Mouse (Mus musculus): ENCODE measurements around the gene Lifr. TPM values are rescaled to one million over a fixed set of nuclear protein-coding genes. Genes with fewer than 3 reads are reported as not detected.

Lifr gene
- polyA plus RNA-seq, 1 experiment from 2014 or later, result 24.6 TPM

- 94% methylated on average over 8 of the region's 8 CpGs for WGBS
- no peaks in the 10 kb centered on the region for H3K36me3 ChIP-seq (ENCODE audit: control insufficient read depth, insufficient read depth, low read length)
- no peaks in the 10 kb centered on the region for H3K27me3 ChIP-seq (ENCODE audit: control insufficient read depth, insufficient read depth, low read length)
- ATAC-seq (ENCODE audit: insufficient number of reproducible peaks, low FRiP score, low TSS enrichment, low read depth), result no peak
- no peaks in the 10 kb centered on the region for H3K9me3 ChIP-seq (ENCODE audit: control insufficient read depth, low read length)
- no peak overlapping the region for H3K9ac ChIP-seq (ENCODE audit: low read length)
- H3K27ac ChIP-seq (replicated peaks; ENCODE audit: low read depth, low read length), result no peak overlapping the region
- no peak overlapping the region for H3K4me2 ChIP-seq (ENCODE audit: low read depth, severe bottlenecking)
- no peak for DNase-seq (ENCODE audit: low spot score)
- H3K4me3 ChIP-seq (ENCODE audit: low read depth, low read length), result no peak overlapping the region
- no peaks in the 10 kb centered on the region for H3K4me1 ChIP-seq (ENCODE audit: control insufficient read depth, insufficient read depth, low read length)
Measured at GRCm38 (mm10) chr15:7173776-7174175, 83.4 kb downstream of the Lifr start.

GRCm38 (mm10) chr15:7180576-7180975, 90.2 kb downstream of the Lifr start:
- Histone ChIP-seq H3K36me3 (ENCODE audit: control insufficient read depth, insufficient read depth, low read length) (peaks cover 2% of the 10 kb centered on the region), H3K9me3 (ENCODE audit: control insufficient read depth, low read length) (no peaks in the 10 kb centered on the region), H3K9ac (ENCODE audit: low read length) (no peak overlapping the region), H3K4me3 (ENCODE audit: low read depth, low read length) (no peak overlapping the region), H3K4me2 (ENCODE audit: low read depth, severe bottlenecking) (no peak overlapping the region), H3K27me3 (ENCODE audit: control insufficient read depth, insufficient read depth, low read length) (no peaks in the 10 kb centered on the region), H3K27ac (replicated peaks; ENCODE audit: low read depth, low read length) (no peak overlapping the region), H3K4me1 (ENCODE audit: control insufficient read depth, insufficient read depth, low read length) (no peaks in the 10 kb centered on the region)
- DNase-seq (ENCODE audit: low spot score), result no peak
- no peak for ATAC-seq (ENCODE audit: insufficient number of reproducible peaks, low FRiP score, low TSS enrichment, low read depth)
- WGBS, result 76% methylated on average over 6 of the region's 6 CpGs

- H3K9ac ChIP-seq (ENCODE audit: low read length), result no peak overlapping the region
- H3K4me2 ChIP-seq (ENCODE audit: low read depth, severe bottlenecking), result no peak overlapping the region
- peaks cover 6% of the 10 kb centered on the region; the same call in 1 of the 2 replicates for H3K36me3 ChIP-seq (ENCODE audit: control insufficient read depth, insufficient read depth, low read length)
- no peaks in the 10 kb centered on the region for H3K27me3 ChIP-seq (ENCODE audit: control insufficient read depth, insufficient read depth, low read length)
- H3K27ac ChIP-seq (replicated peaks; ENCODE audit: low read depth, low read length), result no peak overlapping the region
- no peak overlapping the region for H3K4me3 ChIP-seq (ENCODE audit: low read depth, low read length)
- DNase-seq (ENCODE audit: low spot score) (no peak), ATAC-seq (ENCODE audit: insufficient number of reproducible peaks, low FRiP score, low TSS enrichment, low read depth) (no peak)
- H3K9me3 ChIP-seq (ENCODE audit: control insufficient read depth, low read length), result no peaks in the 10 kb centered on the region
- WGBS, result 92% methylated on average over 6 of the region's 6 CpGs
- H3K4me1 ChIP-seq (ENCODE audit: control insufficient read depth, insufficient read depth, low read length), result no peaks in the 10 kb centered on the region
Measured at GRCm38 (mm10) chr15:7187682-7188081, 97.3 kb downstream of the Lifr start.

- Histone ChIP-seq H3K4me2 (ENCODE audit: low read depth, severe bottlenecking) (no peak overlapping the region), H3K27me3 (ENCODE audit: control insufficient read depth, insufficient read depth, low read length) (no peaks in the 10 kb centered on the region), H3K4me3 (ENCODE audit: low read depth, low read length) (no peak overlapping the region), H3K9me3 (ENCODE audit: control insufficient read depth, low read length) (no peaks in the 10 kb centered on the region), H3K4me1 (ENCODE audit: control insufficient read depth, insufficient read depth, low read length) (0 out of 2 replicates have a peak, but pooled peaks cover 3% of the 10 kb centered on the region), H3K36me3 (ENCODE audit: control insufficient read depth, insufficient read depth, low read length) (peaks cover 6% of the 10 kb centered on the region; the same call in 1 of the 2 replicates), H3K9ac (ENCODE audit: low read length) (no peak overlapping the region), H3K27ac (replicated peaks; ENCODE audit: low read depth, low read length) (no peak overlapping the region)
- no peak for ATAC-seq (ENCODE audit: insufficient number of reproducible peaks, low FRiP score, low TSS enrichment, low read depth)
- WGBS, result 92% methylated on average over 22 of the region's 22 CpGs
- DNase-seq (ENCODE audit: low spot score), result no peak
Measured at GRCm38 (mm10) chr15:7189678-7190454, 99.5 kb downstream of the Lifr start.

GRCm38 (mm10) chr15:7191074-7191473, 100.7 kb downstream of the Lifr start:
- no peak overlapping the region for H3K27ac ChIP-seq (replicated peaks; ENCODE audit: low read depth, low read length)

GRCm38 (mm10) chr15:7192582-7192981, 102.2 kb downstream of the Lifr start:
- H3K27me3 ChIP-seq (ENCODE audit: control insufficient read depth, insufficient read depth, low read length), result no peaks in the 10 kb centered on the region
- H3K4me2 ChIP-seq (ENCODE audit: low read depth, severe bottlenecking), result no peak overlapping the region
- peaks cover 6% of the 10 kb centered on the region; the same call in 1 of the 2 replicates for H3K36me3 ChIP-seq (ENCODE audit: control insufficient read depth, insufficient read depth, low read length)
- no peak overlapping the region for H3K4me3 ChIP-seq (ENCODE audit: low read depth, low read length)
- no peak for DNase-seq (ENCODE audit: low spot score)
- WGBS, result 90% methylated on average over 2 of the region's 2 CpGs
- H3K9ac ChIP-seq (ENCODE audit: low read length), result no peak overlapping the region
- ATAC-seq (ENCODE audit: insufficient number of reproducible peaks, low FRiP score, low TSS enrichment, low read depth), result no peak
- no peak overlapping the region for H3K27ac ChIP-seq (replicated peaks; ENCODE audit: low read depth, low read length)
- no peaks in the 10 kb centered on the region for H3K9me3 ChIP-seq (ENCODE audit: control insufficient read depth, low read length)
- H3K4me1 ChIP-seq (ENCODE audit: control insufficient read depth, insufficient read depth, low read length), result 0 out of 2 replicates have a peak, but pooled peaks cover 4% of the 10 kb centered on the region

More at GRCm38 (mm10) chr15:7191074-7191473, 100.7 kb downstream of the Lifr start:
- ATAC-seq (ENCODE audit: insufficient number of reproducible peaks, low FRiP score, low TSS enrichment, low read depth), result no peak
- WGBS, result 66% methylated on average over 4 of the region's 4 CpGs
- H3K27me3 ChIP-seq (ENCODE audit: control insufficient read depth, insufficient read depth, low read length), result no peaks in the 10 kb centered on the region
- H3K36me3 ChIP-seq (ENCODE audit: control insufficient read depth, insufficient read depth, low read length), result peaks cover 6% of the 10 kb centered on the region; the same call in 1 of the 2 replicates
- DNase-seq (ENCODE audit: low spot score), result no peak
- H3K9me3 ChIP-seq (ENCODE audit: control insufficient read depth, low read length), result no peaks in the 10 kb centered on the region
- 0 out of 2 replicates have a peak, but pooled peaks cover 4% of the 10 kb centered on the region for H3K4me1 ChIP-seq (ENCODE audit: control insufficient read depth, insufficient read depth, low read length)
- no peak overlapping the region for H3K9ac ChIP-seq (ENCODE audit: low read length)
- no peak overlapping the region for H3K4me2 ChIP-seq (ENCODE audit: low read depth, severe bottlenecking)
- no peak overlapping the region for H3K4me3 ChIP-seq (ENCODE audit: low read depth, low read length)

GRCm38 (mm10) chr15:7194147-7194720, 103.8 kb downstream of the Lifr start:
- H3K27me3 ChIP-seq (ENCODE audit: control insufficient read depth, insufficient read depth, low read length), result no peaks in the 10 kb centered on the region
- WGBS, result 46% methylated on average over 13 of the region's 13 CpGs
- H3K9ac ChIP-seq (ENCODE audit: low read length), result no peak overlapping the region
- ATAC-seq (ENCODE audit: insufficient number of reproducible peaks, low FRiP score, low TSS enrichment, low read depth), result no peak
- H3K9me3 ChIP-seq (ENCODE audit: control insufficient read depth, low read length), result no peaks in the 10 kb centered on the region
- peaks cover 6% of the 10 kb centered on the region; the same call in 1 of the 2 replicates for H3K36me3 ChIP-seq (ENCODE audit: control insufficient read depth, insufficient read depth, low read length)
- no peak overlapping the region for H3K4me2 ChIP-seq (ENCODE audit: low read depth, severe bottlenecking)
- no peak overlapping the region for H3K27ac ChIP-seq (replicated peaks; ENCODE audit: low read depth, low read length)
- H3K4me3 ChIP-seq (ENCODE audit: low read depth, low read length), result no peak overlapping the region
- peaks cover 9% of the 10 kb centered on the region for H3K4me1 ChIP-seq (ENCODE audit: control insufficient read depth, insufficient read depth, low read length)
- DNase-seq (ENCODE audit: low spot score), result peak; percentile 38

- no peak overlapping the region for H3K27ac ChIP-seq (replicated peaks; ENCODE audit: low read depth, low read length)
- no peak for DNase-seq (ENCODE audit: low spot score)
- no peaks in the 10 kb centered on the region for H3K27me3 ChIP-seq (ENCODE audit: control insufficient read depth, insufficient read depth, low read length)
- peaks cover 12% of the 10 kb centered on the region for H3K4me1 ChIP-seq (ENCODE audit: control insufficient read depth, insufficient read depth, low read length)
- ATAC-seq (ENCODE audit: insufficient number of reproducible peaks, low FRiP score, low TSS enrichment, low read depth), result no peak
- H3K4me3 ChIP-seq (ENCODE audit: low read depth, low read length), result no peak overlapping the region
- no peak overlapping the region for H3K4me2 ChIP-seq (ENCODE audit: low read depth, severe bottlenecking)
- no peak overlapping the region for H3K9ac ChIP-seq (ENCODE audit: low read length)
- H3K36me3 ChIP-seq (ENCODE audit: control insufficient read depth, insufficient read depth, low read length), result peaks cover 5% of the 10 kb centered on the region; the same call in 1 of the 2 replicates
- H3K9me3 ChIP-seq (ENCODE audit: control insufficient read depth, low read length), result no peaks in the 10 kb centered on the region
- WGBS, result 71% methylated on average over 6 of the region's 6 CpGs
Measured at GRCm38 (mm10) chr15:7194748-7195221, 104.4 kb downstream of the Lifr start.

Measured in limb, embryonic 11.5 days (tissue).